Mouse (Mus musculus) stomach, postnatal 0 days (tissue): ENCODE measurements at regions not wholly inside any gene's neighbourhood (a gene's known extent, or its start where the extent isn't known, plus 50 kb on each side); places are given as distances from the start of the nearest gene placed in this dataset.

Experiments used
- CTCF ChIP-seq: IDR thresholded peaks from 2 replicates; pipeline ENCODE4 v1.5.1; 2016; ENCODE audit warnings: antibody characterized with exemption, low read depth, mild to moderate bottlenecking, moderate library complexity
- EP300 ChIP-seq: optimal IDR thresholded peaks from 2 replicates; pipeline ENCODE3; 2016; ENCODE audit warnings: antibody characterized with exemption

- TF ChIP-seq CTCF (no peak), EP300 (no peak)
Measured at GRCm38 (mm10) chrX:82809171-82809570, 139.5 kb upstream of the Dmd start.
